19 mouse cellular contexts compared by ENCODE assay signal in genomic region chr16:91086642-91087306, GRCm38 (mm10). TPM values are rescaled to one million over a fixed set of nuclear protein-coding genes. Genes with fewer than 3 reads are reported as not detected.
DNase-seq lines count a peak whose midpoint lies in the region; ATAC-seq and TF ChIP-seq lines count a peak whose summit lies in the region.
"Had no signal": no experiment of that assay in that cellular context is flagged by ENCODE, and none has a peak within 500 bp of the region (broad histone marks: within the 10 kb centered on the region; RNA-seq: fewer than 3 reads in every experiment).

No protein-coding gene starts in this region.

- TF ChIP-seq EP300 in lung, postnatal 0 days (IDR thresholded peaks at IDR 0.05), result no peak

- no peak; the same call in 1 of the 2 replicates for ATAC-seq in lung, postnatal 0 days
- peak; percentile 100 for ATAC-seq in liver, embryonic 13.5 days (ENCODE audit: low read depth)
- ATAC-seq: forebrain, embryonic 15.5 days had no signal

- TF ChIP-seq CTCF in lung, postnatal 0 days (IDR thresholded peaks at IDR 0.05), result no peak

- H3K27me3 ChIP-seq in lung, postnatal 0 days (replicated peaks; ENCODE audit: insufficient read depth, low read length), result no peaks in the 10 kb centered on the region
- H3K27me3 ChIP-seq in liver, embryonic 13.5 days, result no peaks in the 10 kb centered on the region
- H3K27me3 ChIP-seq: forebrain, embryonic 15.5 days; lung, embryonic 15.5 days had no signal

- WGBS in lung, postnatal 0 days, result 48% methylated on average over 4 of the region's 4 CpGs
- WGBS in liver, embryonic 13.5 days (ENCODE audit: insufficient replicate concordance), result 15% methylated on average over 4 of the region's 4 CpGs

- no peaks in the 10 kb centered on the region for H3K9me3 ChIP-seq in lung, postnatal 0 days (ENCODE audit: low read length)
- H3K9me3 ChIP-seq in liver, embryonic 13.5 days (replicated peaks), result peaks cover 10% of the 10 kb centered on the region; the same call in 1 of the 2 replicates
- H3K9me3 ChIP-seq: forebrain, embryonic 15.5 days; lung, embryonic 15.5 days had no signal

- H3K4me3 ChIP-seq in lung, postnatal 0 days (ENCODE audit: low read depth, low read length), result no peak overlapping the region
- peak overlapping the region; percentile 16 for H3K4me3 ChIP-seq in liver, embryonic 13.5 days (replicated peaks)
- H3K4me3 ChIP-seq: forebrain, embryonic 15.5 days; lung, embryonic 15.5 days had no signal

- no peak overlapping the region for H3K9ac ChIP-seq in lung, postnatal 0 days (replicated peaks; ENCODE audit: low read depth)
- H3K9ac ChIP-seq in liver, embryonic 13.5 days, result peak overlapping the region; percentile 64
- H3K9ac ChIP-seq: forebrain, embryonic 15.5 days; lung, embryonic 15.5 days had no signal

- H3K36me3 ChIP-seq in lung, postnatal 0 days (ENCODE audit: insufficient read depth, low read length), result no peaks in the 10 kb centered on the region
- no peaks in the 10 kb centered on the region for H3K36me3 ChIP-seq in liver, embryonic 13.5 days
- H3K36me3 ChIP-seq: forebrain, embryonic 15.5 days; lung, embryonic 15.5 days had no signal

- H3K4me1 ChIP-seq in lung, postnatal 0 days (ENCODE audit: insufficient read depth, low read depth, low read length), result no peaks in the 10 kb centered on the region
- H3K4me1 ChIP-seq in liver, embryonic 13.5 days (replicated peaks), result peaks cover 58% of the 10 kb centered on the region

- no peak overlapping the region for H3K4me2 ChIP-seq in lung, postnatal 0 days (replicated peaks; ENCODE audit: low read depth, low read length)
- H3K4me2 ChIP-seq in liver, embryonic 13.5 days, result peak overlapping the region; percentile 51
- H3K4me2 ChIP-seq: forebrain, embryonic 15.5 days; lung, embryonic 15.5 days; midbrain, embryonic 11.5 days had no signal

- no peak overlapping the region for H3K27ac ChIP-seq in lung, postnatal 0 days (ENCODE audit: low read length)
- H3K27ac ChIP-seq in liver, embryonic 13.5 days, result peak overlapping the region; percentile 98
- H3K27ac ChIP-seq: forebrain, embryonic 15.5 days; lung, embryonic 15.5 days had no signal

- peak; percentile 10 for DNase-seq in lung, postnatal 0 days (ENCODE audit: low spot score)
- no peak for DNase-seq in lung, postnatal 4 days
- peak; percentile 93 for DNase-seq in c-Kit-positive CD71-positive TER-119-positive erythroid progenitor cells, embryonic 14.5 days (ENCODE audit: low spot score)
- DNase-seq in liver, embryonic 13.5 days, result peak; percentile 83
- peak; percentile 82 to 85 for DNase-seq in spleen, postnatal 4 days (ENCODE audit: low spot score in 2 of 2)
- no peak for DNase-seq in left cerebral cortex, adult 11 months (ENCODE audit: low spot score)
- DNase-seq in right cerebral cortex, postnatal 4 days, result no peak
- DNase-seq in urinary bladder, postnatal 36 days (ENCODE audit: low spot score in 2 of 2), result no peak
- DNase-seq: adrenal gland, postnatal 36 days; cerebellum, adult 8-10 months; gastrocnemius, postnatal 25 days; heart, postnatal 36 days; kidney, postnatal 14 days; right cerebral cortex, postnatal 25 days; thymus, adult 2 months had no signal

RNA-seq across cellular contexts. Expression of gene 4932438H23Rik, which starts 8.1 kb away (rescaled TPM):
- 0.07 and 0.26 TPM in 2 replicates for polyA plus RNA-seq in lung, postnatal 0 days (2015; fragmentation: Nextera tagmentation; extraction: Ambion mirVana)
- not detected in 2 replicates for polyA plus RNA-seq in liver, embryonic 13.5 days (2015; fragmentation: Nextera tagmentation; extraction: Ambion mirVana)
- polyA plus RNA-seq: embryonic facial prominence, embryonic 11.5 days; midbrain, embryonic 11.5 days had no signal

RNA-seq across cellular contexts. Expression of gene Paxbp1, which starts 42.4 kb away (rescaled TPM):
- 20.3 and 23.9 TPM in 2 replicates for polyA plus RNA-seq in lung, postnatal 0 days (2015; fragmentation: Nextera tagmentation; extraction: Ambion mirVana)
- polyA plus RNA-seq in liver, embryonic 13.5 days (2015; fragmentation: Nextera tagmentation; extraction: Ambion mirVana), result 15.8 and 19.0 TPM in 2 replicates

Comparison
In these comparisons a context has a peak if more than half of its experiments do, and no peak if none do; other contexts are left out.
1. DNase-seq: peak in lung, postnatal 0 days (single experiment), c-Kit-positive CD71-positive TER-119-positive erythroid progenitor cells, embryonic 14.5 days (single experiment), liver, embryonic 13.5 days (single experiment) and spleen, postnatal 4 days (2 of 2); none in lung, postnatal 4 days (0 of 2), left cerebral cortex, adult 11 months (single experiment), right cerebral cortex, postnatal 4 days (single experiment) and urinary bladder, postnatal 36 days (0 of 2).